Mouse (Mus musculus): ENCODE measurements around the gene Klhl41. TPM values are rescaled to one million over a fixed set of nuclear protein-coding genes. Genes with fewer than 3 reads are reported as not detected.

Gene Klhl41
- polyA plus RNA-seq, 1 experiment from 2014 or later: 28.0 TPM

DNA sequence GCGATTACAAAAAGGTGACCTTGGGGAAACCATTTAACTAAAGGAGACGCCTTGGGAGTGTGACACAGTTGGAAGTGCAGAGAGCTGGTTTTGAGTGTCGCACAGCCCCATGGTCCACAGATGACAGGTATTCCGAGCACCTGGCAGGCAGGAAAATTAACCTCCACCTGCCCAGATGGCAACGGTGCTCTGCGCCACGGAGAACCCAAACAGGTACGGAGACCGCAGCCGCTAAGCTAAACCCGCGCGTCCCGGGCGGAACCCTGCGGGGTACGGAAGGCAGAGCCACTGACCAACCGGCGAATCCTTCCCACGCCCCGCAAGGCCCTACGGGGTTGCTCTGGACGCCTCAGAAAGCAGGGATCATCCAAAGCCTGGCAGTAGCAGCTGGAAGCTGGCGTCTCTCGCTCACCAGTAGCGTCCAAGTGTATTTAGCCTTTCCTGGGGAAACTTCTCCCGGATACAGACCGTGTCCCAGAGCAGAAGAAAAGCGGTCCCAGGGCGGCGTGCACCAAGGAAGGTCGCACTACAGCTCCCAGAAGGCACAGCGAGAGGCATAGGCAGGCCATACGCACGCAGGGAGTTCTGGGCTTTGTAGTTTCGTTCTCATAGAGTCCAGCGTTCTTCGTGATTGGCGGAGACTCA lies 43.2 kb downstream of the Klhl41 start, which contains the start of gene Fastkd1:
Gene Fastkd1, minus strand, starts transcription at position 536 of the 645 bp plus-strand sequence.
- no peaks in the 10 kb centered on the region for H3K27me3 ChIP-seq (ENCODE audit: control insufficient read depth, insufficient read depth, low read length)
- peak within 1 kb of the TSS; percentile 84 to 96 for H3K27ac ChIP-seq (replicated peaks in 1 of 2; ENCODE audit: control insufficient read depth in 1 of 2, insufficient read depth in 1 of 2, low read depth in 2 of 2, low read length in 2 of 2)
- peak within 1 kb of the TSS; percentile 82 for H3K9ac ChIP-seq (ENCODE audit: low read length)
- peak within 1 kb of the TSS; percentile 67 to 98 for H3K4me3 ChIP-seq (ENCODE audit: control insufficient read depth in 1 of 2, insufficient read depth in 1 of 2, low read depth in 1 of 2, low read length in 2 of 2)
- H3K4me2 ChIP-seq (ENCODE audit: low read length): peak within 1 kb of the TSS; percentile 66
- H3K36me3 ChIP-seq (ENCODE audit: control insufficient read depth, insufficient read depth, low read length): peaks cover 22% of the 10 kb centered on the region
- ATAC-seq (ENCODE audit: insufficient number of reproducible peaks, insufficient read depth, low FRiP score, low read depth): peak; percentile 95
- no peaks in the 10 kb centered on the region for H3K9me3 ChIP-seq (ENCODE audit: control insufficient read depth, low read length)
- no peaks in the 10 kb centered on the region for H3K4me1 ChIP-seq (ENCODE audit: control insufficient read depth in 2 of 2, insufficient read depth in 2 of 2, low read length in 2 of 2)
- WGBS: under 1% methylated on average over 37 of the region's 39 CpGs

DNA sequence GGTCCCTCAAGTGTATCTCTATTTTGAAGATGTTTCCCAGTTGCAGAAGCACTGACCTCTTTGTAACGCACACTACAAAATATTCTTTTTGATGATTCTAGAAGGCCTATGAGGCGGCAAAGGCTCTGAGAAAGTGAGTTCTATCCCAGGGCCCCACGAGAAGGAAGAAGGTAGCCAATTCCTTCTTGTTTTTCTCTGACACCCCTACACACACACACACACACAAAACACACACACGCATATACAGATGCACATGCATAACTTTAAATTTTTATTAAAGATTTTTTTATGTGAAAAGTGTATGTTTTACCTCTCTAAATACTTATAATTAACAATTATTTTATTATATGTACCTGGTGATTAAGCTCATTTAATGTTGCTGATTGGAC lies 43.7 kb downstream of the Klhl41 start:
- Histone ChIP-seq H3K4me1 (ENCODE audit: control insufficient read depth in 2 of 2, insufficient read depth in 2 of 2, low read length in 2 of 2) (no peaks in the 10 kb centered on the region), H3K4me2 (ENCODE audit: low read length) (peak overlapping the region; percentile 66), H3K9me3 (ENCODE audit: control insufficient read depth, low read length) (no peaks in the 10 kb centered on the region), H3K27me3 (ENCODE audit: control insufficient read depth, insufficient read depth, low read length) (no peaks in the 10 kb centered on the region), H3K9ac (ENCODE audit: low read length) (no peak overlapping the region; the same call in 1 of the 2 replicates), H3K27ac (replicated peaks in 1 of 2; ENCODE audit: control insufficient read depth in 1 of 2, insufficient read depth in 1 of 2, low read depth in 2 of 2, low read length in 2 of 2) (no peak overlapping the region), H3K36me3 (ENCODE audit: control insufficient read depth, insufficient read depth, low read length) (peaks cover 17% of the 10 kb centered on the region), H3K4me3 (ENCODE audit: control insufficient read depth in 1 of 2, insufficient read depth in 1 of 2, low read depth in 1 of 2, low read length in 2 of 2) (peak overlapping the region in 1 of 2 experiments; percentile 67; a peak in 2 of 4 replicates)
- no peak for ATAC-seq (ENCODE audit: insufficient number of reproducible peaks, insufficient read depth, low FRiP score, low read depth)
- WGBS: 28% methylated on average over 4 of the region's 4 CpGs

DNA sequence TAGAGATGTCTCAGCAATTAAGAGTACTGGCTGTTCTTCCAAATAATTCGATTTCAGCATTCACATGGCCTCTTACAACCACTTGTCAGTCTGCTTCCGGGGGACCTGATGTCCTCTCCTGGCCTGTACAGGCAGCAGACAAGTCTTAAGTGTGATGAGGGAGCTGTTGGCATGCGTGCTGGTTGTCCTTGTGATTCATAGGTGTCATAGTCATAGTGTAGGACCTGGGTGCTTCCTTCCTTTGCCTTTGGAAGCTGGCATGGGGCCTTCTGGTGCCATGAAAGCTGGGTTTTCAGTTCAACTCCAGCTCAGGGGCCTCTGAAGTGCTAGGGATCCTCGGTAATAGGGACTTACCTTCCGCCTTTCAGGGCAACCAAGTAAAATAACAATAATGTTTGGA lies 44.2 kb downstream of the Klhl41 start:
- Histone ChIP-seq H3K27ac (replicated peaks in 1 of 2; ENCODE audit: control insufficient read depth in 1 of 2, insufficient read depth in 1 of 2, low read depth in 2 of 2, low read length in 2 of 2) (no peak overlapping the region), H3K9ac (ENCODE audit: low read length) (no peak overlapping the region), H3K4me3 (ENCODE audit: control insufficient read depth in 1 of 2, insufficient read depth in 1 of 2, low read depth in 1 of 2, low read length in 2 of 2) (no peak overlapping the region), H3K9me3 (ENCODE audit: control insufficient read depth, low read length) (no peaks in the 10 kb centered on the region), H3K4me2 (ENCODE audit: low read length) (no peak overlapping the region), H3K36me3 (ENCODE audit: control insufficient read depth, insufficient read depth, low read length) (peaks cover 13% of the 10 kb centered on the region; the same call in 1 of the 2 replicates), H3K4me1 (ENCODE audit: control insufficient read depth in 2 of 2, insufficient read depth in 2 of 2, low read length in 2 of 2) (no peaks in the 10 kb centered on the region), H3K27me3 (ENCODE audit: control insufficient read depth, insufficient read depth, low read length) (no peaks in the 10 kb centered on the region)
- 71% methylated on average over 5 of the region's 5 CpGs for WGBS
- ATAC-seq (ENCODE audit: insufficient number of reproducible peaks, insufficient read depth, low FRiP score, low read depth): no peak

DNA sequence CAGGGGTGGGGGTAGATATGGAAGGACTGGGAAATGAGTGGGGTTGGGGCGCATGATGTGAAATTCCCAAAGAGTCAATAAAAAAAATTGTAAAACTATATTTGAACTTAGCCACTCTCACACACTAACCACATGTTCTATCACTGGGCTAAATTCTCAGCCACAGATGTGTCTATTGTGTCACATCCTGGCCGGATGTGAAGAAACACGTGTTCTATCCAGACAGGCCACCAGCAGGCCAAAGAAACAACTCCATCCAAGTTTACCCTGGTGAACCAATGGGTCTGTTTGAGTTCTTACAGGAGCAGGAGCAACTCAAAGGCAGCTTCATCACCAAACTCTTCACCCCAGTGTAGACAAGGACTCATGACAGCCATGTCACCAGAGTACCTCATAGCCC lies 46.6 kb downstream of the Klhl41 start:
- Histone ChIP-seq H3K4me2 (ENCODE audit: low read length) (no peak overlapping the region), H3K9ac (ENCODE audit: low read length) (no peak overlapping the region), H3K36me3 (ENCODE audit: control insufficient read depth, insufficient read depth, low read length) (no peaks in the 10 kb centered on the region), H3K9me3 (ENCODE audit: control insufficient read depth, low read length) (no peaks in the 10 kb centered on the region), H3K27me3 (ENCODE audit: control insufficient read depth, insufficient read depth, low read length) (no peaks in the 10 kb centered on the region), H3K27ac (replicated peaks in 1 of 2; ENCODE audit: control insufficient read depth in 1 of 2, insufficient read depth in 1 of 2, low read depth in 2 of 2, low read length in 2 of 2) (no peak overlapping the region), H3K4me3 (ENCODE audit: control insufficient read depth in 1 of 2, insufficient read depth in 1 of 2, low read depth in 1 of 2, low read length in 2 of 2) (no peak overlapping the region), H3K4me1 (ENCODE audit: control insufficient read depth in 2 of 2, insufficient read depth in 2 of 2, low read length in 2 of 2) (no peaks in the 10 kb centered on the region)
- no peak for ATAC-seq (ENCODE audit: insufficient number of reproducible peaks, insufficient read depth, low FRiP score, low read depth)
- 76% methylated on average over 3 of the region's 3 CpGs for WGBS

DNA sequence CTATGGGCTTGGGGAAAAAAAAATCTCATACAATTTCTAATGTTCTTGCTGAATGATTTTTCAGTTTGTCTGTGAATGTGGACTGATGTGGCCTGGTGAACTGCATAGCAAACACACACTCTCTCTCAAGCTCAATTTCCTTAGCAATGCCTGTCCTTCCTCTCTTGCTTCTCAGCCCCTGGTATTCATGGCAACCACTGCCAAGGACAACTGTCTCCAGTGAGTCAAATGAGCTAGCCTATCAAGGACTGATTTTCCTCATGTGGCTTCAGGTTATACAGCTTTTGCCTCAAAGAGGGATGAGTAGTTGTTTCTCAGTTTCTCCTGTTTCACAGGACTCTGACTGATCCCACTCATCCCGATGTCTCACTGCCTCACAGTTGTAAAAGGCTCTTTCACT lies 49.2 kb downstream of the Klhl41 start:
- WGBS: 61% methylated on average over 1 of the region's 1 CpGs
- Histone ChIP-seq H3K4me2 (ENCODE audit: low read length) (no peak overlapping the region), H3K9me3 (ENCODE audit: control insufficient read depth, low read length) (no peaks in the 10 kb centered on the region), H3K36me3 (ENCODE audit: control insufficient read depth, insufficient read depth, low read length) (no peaks in the 10 kb centered on the region), H3K4me3 (ENCODE audit: control insufficient read depth in 1 of 2, insufficient read depth in 1 of 2, low read depth in 1 of 2, low read length in 2 of 2) (no peak overlapping the region), H3K4me1 (ENCODE audit: control insufficient read depth in 2 of 2, insufficient read depth in 2 of 2, low read length in 2 of 2) (peaks cover 0 to 7% of the 10 kb centered on the region in 2 experiments; a peak in 2 of 4 replicates), H3K27me3 (ENCODE audit: control insufficient read depth, insufficient read depth, low read length) (no peaks in the 10 kb centered on the region), H3K9ac (ENCODE audit: low read length) (no peak overlapping the region), H3K27ac (replicated peaks in 1 of 2; ENCODE audit: control insufficient read depth in 1 of 2, insufficient read depth in 1 of 2, low read depth in 2 of 2, low read length in 2 of 2) (no peak overlapping the region)
- no peak for ATAC-seq (ENCODE audit: insufficient number of reproducible peaks, insufficient read depth, low FRiP score, low read depth)

DNA sequence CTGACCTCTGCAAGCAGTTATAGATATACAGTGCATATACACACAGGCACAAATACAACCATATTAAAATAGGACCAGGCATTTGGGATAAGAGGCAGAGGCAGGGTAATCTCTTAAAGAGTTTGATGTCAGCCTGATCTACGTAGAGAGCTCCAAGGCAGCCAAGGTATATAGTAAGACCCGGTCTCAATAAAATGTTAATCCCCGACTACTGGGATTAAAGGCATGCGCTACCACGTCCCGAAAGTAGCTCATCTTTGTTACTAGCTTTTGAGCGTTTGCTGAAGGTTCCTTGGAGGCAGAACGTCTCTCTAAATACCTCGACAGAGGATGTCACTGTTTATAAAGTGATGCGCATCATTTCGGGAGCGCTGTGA lies 52.3 kb downstream of the Klhl41 start, which contains the start of gene Ppig:
Gene Ppig, plus strand, starts transcription at position 273 of the 377 bp plus-strand sequence.
- Histone ChIP-seq H3K9me3 (ENCODE audit: control insufficient read depth, low read length) (no peaks in the 10 kb centered on the region), H3K36me3 (ENCODE audit: control insufficient read depth, insufficient read depth, low read length) (no peaks in the 10 kb centered on the region), H3K4me2 (ENCODE audit: low read length) (peak within 1 kb of the TSS; percentile 86), H3K4me1 (ENCODE audit: control insufficient read depth in 2 of 2, insufficient read depth in 2 of 2, low read length in 2 of 2) (peaks cover 0 to 11% of the 10 kb centered on the region in 2 experiments; a peak in 2 of 4 replicates), H3K27ac (replicated peaks in 1 of 2; ENCODE audit: control insufficient read depth in 1 of 2, insufficient read depth in 1 of 2, low read depth in 2 of 2, low read length in 2 of 2) (peak within 1 kb of the TSS; percentile 81 to 91), H3K27me3 (ENCODE audit: control insufficient read depth, insufficient read depth, low read length) (no peaks in the 10 kb centered on the region), H3K9ac (ENCODE audit: low read length) (peak within 1 kb of the TSS; percentile 94), H3K4me3 (ENCODE audit: control insufficient read depth in 1 of 2, insufficient read depth in 1 of 2, low read depth in 1 of 2, low read length in 2 of 2) (peak within 1 kb of the TSS; percentile 92 to 93)
- WGBS: 6% methylated on average over 12 of the region's 12 CpGs
- ATAC-seq (ENCODE audit: insufficient number of reproducible peaks, insufficient read depth, low FRiP score, low read depth): no peak

DNA sequence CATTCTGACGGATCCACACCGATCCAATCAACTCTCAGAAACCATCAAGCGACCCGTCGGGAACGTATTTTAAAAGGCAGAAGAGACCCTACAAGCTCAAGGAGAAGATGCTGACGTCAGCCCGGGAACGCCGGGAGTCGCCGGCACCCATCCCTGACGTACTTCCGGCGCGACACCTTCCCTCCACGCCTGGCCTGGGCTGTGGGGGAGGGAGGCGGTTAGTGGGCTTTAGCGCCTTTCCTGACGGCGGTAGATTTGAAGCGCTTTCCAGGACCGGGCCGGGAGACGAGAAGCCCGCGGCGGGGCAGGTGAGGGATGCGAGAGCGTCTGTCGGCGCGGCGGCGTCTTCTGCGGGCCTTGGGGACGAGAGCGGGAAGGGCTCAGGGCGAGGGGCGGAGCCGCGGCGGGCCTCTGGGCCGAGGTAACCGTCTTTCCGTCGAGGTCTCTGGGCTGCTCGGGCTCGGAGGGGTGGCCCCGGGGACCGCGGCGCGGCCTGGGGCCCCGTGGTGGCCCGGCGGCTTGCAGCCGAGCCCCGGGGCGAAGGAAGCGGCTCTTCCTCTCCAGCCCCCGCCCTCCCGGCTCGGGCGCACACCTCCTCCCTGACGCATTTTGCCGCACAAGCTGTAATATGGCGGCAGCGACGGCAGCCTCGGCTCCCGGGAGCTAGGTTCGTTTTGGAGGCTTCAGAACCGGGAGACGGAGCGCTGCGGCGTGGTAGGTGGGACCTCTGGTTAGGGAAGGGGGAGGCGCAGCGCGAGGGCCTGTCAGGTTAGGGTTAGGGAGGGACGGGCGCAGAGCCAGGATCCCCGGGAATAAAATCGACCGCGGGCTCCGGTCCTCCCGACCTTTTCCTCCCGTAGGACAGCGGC lies 53.0 kb downstream of the Klhl41 start:
- peak overlapping the region; percentile 86 for H3K4me2 ChIP-seq (ENCODE audit: low read length)

More for the DNA sequence above, 53.0 kb downstream of the Klhl41 start:
- Histone ChIP-seq H3K27ac (replicated peaks in 1 of 2; ENCODE audit: control insufficient read depth in 1 of 2, insufficient read depth in 1 of 2, low read depth in 2 of 2, low read length in 2 of 2) (peak overlapping the region; percentile 81 to 91), H3K4me1 (ENCODE audit: control insufficient read depth in 2 of 2, insufficient read depth in 2 of 2, low read length in 2 of 2) (peaks cover 0 to 11% of the 10 kb centered on the region in 2 experiments; a peak in 2 of 4 replicates), H3K27me3 (ENCODE audit: control insufficient read depth, insufficient read depth, low read length) (no peaks in the 10 kb centered on the region), H3K4me3 (ENCODE audit: control insufficient read depth in 1 of 2, insufficient read depth in 1 of 2, low read depth in 1 of 2, low read length in 2 of 2) (peak overlapping the region; percentile 92 to 93), H3K9ac (ENCODE audit: low read length) (peak overlapping the region; percentile 94), H3K9me3 (ENCODE audit: control insufficient read depth, low read length) (no peaks in the 10 kb centered on the region), H3K36me3 (ENCODE audit: control insufficient read depth, insufficient read depth, low read length) (no peaks in the 10 kb centered on the region)
- under 1% methylated on average over 89 of the region's 91 CpGs for WGBS
- peak; percentile 85 for ATAC-seq (ENCODE audit: insufficient number of reproducible peaks, insufficient read depth, low FRiP score, low read depth)
